Comparison of ENCODE assay signal across 17 mouse cellular contexts in genomic region chr9:9144301-9145121, GRCm38 (mm10).
DNase-seq lines count a peak whose midpoint lies in the region; ATAC-seq and TF ChIP-seq lines count a peak whose summit lies in the region.
"Had no signal": no experiment of that assay in that cellular context is flagged by ENCODE, and none has a peak within 500 bp of the region (broad histone marks: within the 10 kb centered on the region; RNA-seq: fewer than 3 reads in every experiment).

No protein-coding gene starts in this region.

- no peak for ATAC-seq in liver, embryonic 12.5 days
- no peak for ATAC-seq in embryonic facial prominence, embryonic 14.5 days (ENCODE audit: low read depth)
- ATAC-seq in kidney, embryonic 16.5 days (ENCODE audit: low FRiP score, low TSS enrichment), result peak; percentile 47; the same call in 1 of the 2 replicates
- ATAC-seq: forebrain, embryonic 15.5 days had no signal

- H3K27me3 ChIP-seq in liver, adult 2 months (ENCODE audit: control insufficient read depth, insufficient read depth, low read length), result no peaks in the 10 kb centered on the region
- no peaks in the 10 kb centered on the region for H3K27me3 ChIP-seq in liver, embryonic 12.5 days (replicated peaks)
- no peaks in the 10 kb centered on the region for H3K27me3 ChIP-seq in embryonic facial prominence, embryonic 14.5 days (replicated peaks; ENCODE audit: control insufficient read depth, insufficient read depth, low read length)
- no peaks in the 10 kb centered on the region for H3K27me3 ChIP-seq in kidney, embryonic 16.5 days (ENCODE audit: insufficient read depth, low read length)
- H3K27me3 ChIP-seq: forebrain, embryonic 15.5 days; hindbrain, embryonic 12.5 days; neural tube, embryonic 12.5 days had no signal

- H3K36me3 ChIP-seq in liver, adult 2 months (ENCODE audit: control insufficient read depth, insufficient read depth, low read length), result no peaks in the 10 kb centered on the region
- H3K36me3 ChIP-seq in liver, embryonic 12.5 days, result no peaks in the 10 kb centered on the region
- no peaks in the 10 kb centered on the region for H3K36me3 ChIP-seq in embryonic facial prominence, embryonic 14.5 days (ENCODE audit: control insufficient read depth, insufficient read depth, low read length)
- no peaks in the 10 kb centered on the region for H3K36me3 ChIP-seq in kidney, embryonic 16.5 days (ENCODE audit: insufficient read depth, low read length)
- H3K36me3 ChIP-seq: forebrain, embryonic 15.5 days; hindbrain, embryonic 12.5 days; neural tube, embryonic 12.5 days had no signal

- no peaks in the 10 kb centered on the region for H3K9me3 ChIP-seq in liver, embryonic 12.5 days (replicated peaks)
- H3K9me3 ChIP-seq in embryonic facial prominence, embryonic 14.5 days (ENCODE audit: control insufficient read depth, low read length), result no peaks in the 10 kb centered on the region
- no peaks in the 10 kb centered on the region for H3K9me3 ChIP-seq in kidney, embryonic 16.5 days (ENCODE audit: low read length)
- H3K9me3 ChIP-seq: forebrain, embryonic 15.5 days; hindbrain, embryonic 12.5 days; neural tube, embryonic 12.5 days had no signal

- no peak for TF ChIP-seq CTCF in liver, adult 2 months (IDR thresholded peaks at IDR 0.05; ENCODE audit: low read depth, low read length)

- no peak overlapping the region for H3K27ac ChIP-seq in liver, adult 2 months (replicated peaks; ENCODE audit: insufficient read depth, low read depth, low read length)
- H3K27ac ChIP-seq in liver, embryonic 12.5 days, result no peak overlapping the region
- H3K27ac ChIP-seq in embryonic facial prominence, embryonic 14.5 days (replicated peaks; ENCODE audit: low read depth, low read length), result 0 out of 2 replicates have a peak overlapping the region, but pooled peaks have one; percentile 67
- no peak overlapping the region for H3K27ac ChIP-seq in kidney, embryonic 16.5 days (ENCODE audit: low read length)
- H3K27ac ChIP-seq: forebrain, embryonic 15.5 days; heart, adult 2 months; hindbrain, embryonic 12.5 days; layer of hippocampus, adult 2 months; left cerebral cortex, adult 2 months; neural tube, embryonic 12.5 days had no signal

- no peak overlapping the region for H3K9ac ChIP-seq in liver, adult 2 months (ENCODE audit: low read depth, low read length)
- H3K9ac ChIP-seq in liver, embryonic 12.5 days, result no peak overlapping the region
- H3K9ac ChIP-seq in embryonic facial prominence, embryonic 14.5 days (ENCODE audit: low read depth, low read length), result no peak overlapping the region
- no peak overlapping the region for H3K9ac ChIP-seq in kidney, embryonic 16.5 days (replicated peaks; ENCODE audit: low read length)
- H3K9ac ChIP-seq: forebrain, embryonic 15.5 days; hindbrain, embryonic 12.5 days; neural tube, embryonic 12.5 days had no signal

- H3K79me2 ChIP-seq in liver, adult 2 months (ENCODE audit: control insufficient read depth, insufficient read depth, low read length), result peaks cover 43% of the 10 kb centered on the region

- H3K4me3 ChIP-seq in liver, adult 2 months (ENCODE audit: insufficient read depth, low read depth, low read length), result no peak overlapping the region
- H3K4me3 ChIP-seq in liver, embryonic 12.5 days, result no peak overlapping the region
- no peak overlapping the region for H3K4me3 ChIP-seq in embryonic facial prominence, embryonic 14.5 days (ENCODE audit: low read depth, low read length)
- no peak overlapping the region for H3K4me3 ChIP-seq in kidney, embryonic 16.5 days (ENCODE audit: low read length)
- H3K4me3 ChIP-seq: forebrain, embryonic 15.5 days; heart, adult 2 months; hindbrain, embryonic 12.5 days; layer of hippocampus, adult 2 months; left cerebral cortex, adult 2 months; neural tube, embryonic 12.5 days had no signal

- 71% methylated on average over 7 of the region's 7 CpGs for WGBS in liver, adult 2 months
- WGBS in liver, embryonic 12.5 days (ENCODE audit: insufficient replicate concordance), result 72% methylated on average over 7 of the region's 7 CpGs
- 77% methylated on average over 7 of the region's 7 CpGs for WGBS in embryonic facial prominence, embryonic 14.5 days
- WGBS in kidney, embryonic 16.5 days, result 81% methylated on average over 7 of the region's 7 CpGs

- TF ChIP-seq POLR2A in liver, adult 2 months (IDR thresholded peaks at IDR 0.05; ENCODE audit: extremely low read depth, insufficient read depth, low read length), result no peak

- peaks cover 12% of the 10 kb centered on the region for H3K4me1 ChIP-seq in liver, adult 2 months (ENCODE audit: control insufficient read depth, insufficient read depth, low read length)
- H3K4me1 ChIP-seq in liver, embryonic 12.5 days, result no peaks in the 10 kb centered on the region
- H3K4me1 ChIP-seq in embryonic facial prominence, embryonic 14.5 days (ENCODE audit: control insufficient read depth, insufficient read depth, low read length), result peaks cover 41% of the 10 kb centered on the region
- H3K4me1 ChIP-seq in kidney, embryonic 16.5 days (ENCODE audit: insufficient read depth, low read length), result peaks cover 4% of the 10 kb centered on the region; the same call in 1 of the 2 replicates
- H3K4me1 ChIP-seq: forebrain, embryonic 15.5 days; neural tube, embryonic 12.5 days had no signal

- DNase-seq in liver, adult 2 months (ENCODE audit: extremely low read depth, low read depth, low spot score), result peak; percentile 64
- no peak for DNase-seq in embryonic facial prominence, embryonic 14.5 days (ENCODE audit: low spot score)
- DNase-seq in yolk sac, embryonic 10.5 days (ENCODE audit: low spot score), result peak; percentile 37
- no peak for DNase-seq in ovary, postnatal 36 days (ENCODE audit: low spot score)
- DNase-seq in spleen, adult 18-20 months, result no peak
- DNase-seq in adrenal gland, postnatal 25 days, result no peak
- DNase-seq: cerebellum, adult 9-10 months; heart, adult 2 months; lung, postnatal 10 days; thymus, postnatal 36 days had no signal

- H3K4me2 ChIP-seq in liver, embryonic 12.5 days, result no peak overlapping the region
- no peak overlapping the region for H3K4me2 ChIP-seq in embryonic facial prominence, embryonic 14.5 days (ENCODE audit: low read depth, low read length)
- H3K4me2 ChIP-seq in kidney, embryonic 16.5 days (replicated peaks; ENCODE audit: low read depth, low read length), result no peak overlapping the region
- H3K4me2 ChIP-seq: forebrain, embryonic 15.5 days; hindbrain, embryonic 12.5 days; neural tube, embryonic 12.5 days had no signal

Comparison
In these comparisons a context has a peak if more than half of its experiments do, and no peak if none do; other contexts are left out.
1. DNase-seq: peak in liver, adult 2 months (single experiment) and yolk sac, embryonic 10.5 days (single experiment); none in embryonic facial prominence, embryonic 14.5 days (single experiment), ovary, postnatal 36 days (single experiment), spleen, adult 18-20 months (0 of 2) and adrenal gland, postnatal 25 days (single experiment).